Mouse (Mus musculus) layer of hippocampus, adult 6 months (tissue): Measurements from ENCODE around the gene Tbx19. TPM values are rescaled to one million over a fixed set of nuclear protein-coding genes. Genes with fewer than 3 reads are reported as not detected.

ENCODE experiments used
- long read RNA-seq, 2 experiments: library from polyadenylated mRNA; unstranded; transcript quantifications; one replicate each; pipeline ENCODE4 v2.0.0; 2019 to 2020
- polyA plus RNA-seq: library from polyadenylated mRNA; unstranded; fragments of <200 nt; fragmentation: Nextera tagmentation; gene quantifications from 2 replicates; pipeline ENCODE4 v1.2.3, GENCODE M21; 2021

Tbx19 gene
- polyA plus RNA-seq, result not detected in 2 replicates
- long read RNA-seq, experiment 1, result 0 reads
- long read RNA-seq, experiment 2, result 0 reads

GRCm38 (mm10) chr1:165160723-165161405 is at the start of gene Tbx19:
TSS of gene Tbx19 (minus strand) at chr1:165160773.

GRCm38 (mm10) chr1:165193880-165194661 is 33.5 kb upstream of the Tbx19 start, which contains the start of gene Sft2d2:
TSS of gene Sft2d2 (minus strand) at chr1:165194438.

Other genes with a start within 250 kb of the Tbx19 start
- not detected in 2 replicates for gene Xcl1, start 225.2 kb downstream of the Tbx19 start, polyA plus RNA-seq
- 5.6 and 8.6 TPM in 2 replicates for gene Sft2d2, start 33.7 kb upstream of the Tbx19 start, polyA plus RNA-seq
- gene Tiprl, start 76.2 kb upstream of the Tbx19 start, polyA plus RNA-seq, result 100 and 101 TPM in 2 replicates
- gene Gpr161, start 135.0 kb upstream of the Tbx19 start, polyA plus RNA-seq, result 1.3 and 1.4 TPM in 2 replicates